Mouse (Mus musculus) CD4-positive helper T cell, adult 2 months (primary cell): ENCODE data around the gene Chrna1.

ENCODE experiments used
- DNase-seq: peaks from one replicate; pipeline ENCODE4 v3.0.0-alpha.2; 2012; ENCODE audit warnings: low read depth, missing footprints, low spot score

The Chrna1 gene

GRCm38 (mm10) chr2:73521737-73522136, 58.4 kb downstream of the Chrna1 start:
- DNase-seq = no peak

GRCm38 (mm10) chr2:73518966-73519365, 61.2 kb downstream of the Chrna1 start:
- no peak for DNase-seq

- DNase-seq = no peak
Measured at GRCm38 (mm10) chr2:73518311-73518710, 61.8 kb downstream of the Chrna1 start.

- DNase-seq = no peak
Measured at GRCm38 (mm10) chr2:73514178-73514577, 66.0 kb downstream of the Chrna1 start.
